In genomic region chr11:77985541-77986065, GRCm38 (mm10) we compare ENCODE assay signal across 8 mouse cellular contexts. TPM values are rescaled to one million over a fixed set of nuclear protein-coding genes. Genes with fewer than 3 reads are reported as not detected.
A peak's percentile ranks its signal among the peaks of the same experiment; 100 is the strongest.
DNase-seq lines count a peak whose midpoint lies in the region; ATAC-seq and TF ChIP-seq lines count a peak whose summit lies in the region.

No protein-coding gene starts in this region.

- H3K27ac ChIP-seq in kidney, postnatal 0 days: no peak overlapping the region
- peak overlapping the region; percentile 89 for H3K27ac ChIP-seq in embryonic facial prominence, embryonic 14.5 days (replicated peaks; ENCODE audit: low read depth, low read length)
- H3K27ac ChIP-seq in intestine, postnatal 0 days (ENCODE audit: low read depth, low read length): peak overlapping the region; percentile 93; the same call in 1 of the 2 replicates
- peak overlapping the region; percentile 96 for H3K27ac ChIP-seq in neural tube, embryonic 13.5 days (replicated peaks)

- H3K4me2 ChIP-seq in kidney, postnatal 0 days (ENCODE audit: low read length): peak overlapping the region; percentile 85
- peak overlapping the region; percentile 67 for H3K4me2 ChIP-seq in embryonic facial prominence, embryonic 14.5 days (ENCODE audit: low read depth, low read length)
- H3K4me2 ChIP-seq in intestine, postnatal 0 days (replicated peaks; ENCODE audit: low read depth): peak overlapping the region; percentile 92
- peak overlapping the region; percentile 95 for H3K4me2 ChIP-seq in neural tube, embryonic 13.5 days

- H3K36me3 ChIP-seq in kidney, postnatal 0 days (ENCODE audit: insufficient read depth, low read length): peaks cover 18% of the 10 kb centered on the region; the same call in 1 of the 2 replicates
- peaks cover 45% of the 10 kb centered on the region for H3K36me3 ChIP-seq in embryonic facial prominence, embryonic 14.5 days (ENCODE audit: control insufficient read depth, insufficient read depth, low read length)
- peaks cover 4% of the 10 kb centered on the region; the same call in 1 of the 2 replicates for H3K36me3 ChIP-seq in intestine, postnatal 0 days (ENCODE audit: control insufficient read depth, insufficient read depth)
- H3K36me3 ChIP-seq in neural tube, embryonic 13.5 days: peaks cover 31% of the 10 kb centered on the region

- 69% methylated on average over 3 of the region's 3 CpGs for WGBS in kidney, postnatal 0 days
- 69% methylated on average over 3 of the region's 3 CpGs for WGBS in embryonic facial prominence, embryonic 14.5 days
- WGBS in intestine, postnatal 0 days: 72% methylated on average over 3 of the region's 3 CpGs
- WGBS in neural tube, embryonic 13.5 days: 90% methylated on average over 3 of the region's 3 CpGs

- H3K27me3 ChIP-seq in kidney, postnatal 0 days (ENCODE audit: insufficient read depth, low read length): no peaks in the 10 kb centered on the region
- H3K27me3 ChIP-seq in embryonic facial prominence, embryonic 14.5 days (replicated peaks; ENCODE audit: control insufficient read depth, insufficient read depth, low read length): no peaks in the 10 kb centered on the region
- no peaks in the 10 kb centered on the region for H3K27me3 ChIP-seq in intestine, postnatal 0 days (replicated peaks; ENCODE audit: control insufficient read depth, insufficient read depth, low read length)
- no peaks in the 10 kb centered on the region for H3K27me3 ChIP-seq in neural tube, embryonic 13.5 days

- H3K9ac ChIP-seq in kidney, postnatal 0 days (ENCODE audit: low read depth, low read length): no peak overlapping the region
- H3K9ac ChIP-seq in embryonic facial prominence, embryonic 14.5 days (ENCODE audit: low read depth, low read length): peak overlapping the region; percentile 89
- H3K9ac ChIP-seq in intestine, postnatal 0 days (ENCODE audit: low read depth, low read length): peak overlapping the region; percentile 92; the same call in 1 of the 2 replicates
- peak overlapping the region; percentile 97 for H3K9ac ChIP-seq in neural tube, embryonic 13.5 days

- no peaks in the 10 kb centered on the region for H3K9me3 ChIP-seq in kidney, postnatal 0 days (replicated peaks; ENCODE audit: low read length)
- H3K9me3 ChIP-seq in embryonic facial prominence, embryonic 14.5 days (ENCODE audit: control insufficient read depth, low read length): no peaks in the 10 kb centered on the region
- no peaks in the 10 kb centered on the region for H3K9me3 ChIP-seq in intestine, postnatal 0 days (ENCODE audit: control insufficient read depth)
- no peaks in the 10 kb centered on the region for H3K9me3 ChIP-seq in neural tube, embryonic 13.5 days

- peak overlapping the region; percentile 89; the same call in 1 of the 2 replicates for H3K4me3 ChIP-seq in kidney, postnatal 0 days (replicated peaks; ENCODE audit: low read depth, low read length)
- peak overlapping the region; percentile 85 for H3K4me3 ChIP-seq in embryonic facial prominence, embryonic 14.5 days (ENCODE audit: low read depth, low read length)
- peak overlapping the region; percentile 97 for H3K4me3 ChIP-seq in intestine, postnatal 0 days (ENCODE audit: low read depth, low read length)
- H3K4me3 ChIP-seq in neural tube, embryonic 13.5 days: peak overlapping the region; percentile 99

- no peaks in the 10 kb centered on the region for H3K4me1 ChIP-seq in kidney, postnatal 0 days (replicated peaks; ENCODE audit: insufficient read depth, low read length)
- peaks cover 9% of the 10 kb centered on the region; the same call in 1 of the 2 replicates for H3K4me1 ChIP-seq in embryonic facial prominence, embryonic 14.5 days (ENCODE audit: control insufficient read depth, insufficient read depth, low read length)
- peaks cover 5% of the 10 kb centered on the region for H3K4me1 ChIP-seq in intestine, postnatal 0 days (replicated peaks; ENCODE audit: control insufficient read depth, insufficient read depth, low read length)
- H3K4me1 ChIP-seq in neural tube, embryonic 13.5 days (replicated peaks): peaks cover 30% of the 10 kb centered on the region

- DNase-seq in kidney, postnatal 0 days (ENCODE audit: low spot score): peak; percentile 15
- no peak for DNase-seq in kidney, adult 18-20 months
- no peak for DNase-seq in embryonic facial prominence, embryonic 14.5 days (ENCODE audit: low spot score)
- DNase-seq in ovary, postnatal 36 days (ENCODE audit: low spot score): no peak
- DNase-seq in layer of hippocampus, postnatal 14 days (ENCODE audit: low spot score in 2 of 2): no peak

- no peak for TF ChIP-seq CTCF in kidney, postnatal 0 days (IDR thresholded peaks at IDR 0.05; ENCODE audit: low read depth)
- TF ChIP-seq CTCF in intestine, postnatal 0 days (IDR thresholded peaks at IDR 0.05; ENCODE audit: low read depth): no peak

- ATAC-seq in kidney, postnatal 0 days (replicated peaks; ENCODE audit: low FRiP score, low read depth): no peak
- no peak for ATAC-seq in embryonic facial prominence, embryonic 14.5 days (ENCODE audit: low read depth)
- no peak for ATAC-seq in intestine, postnatal 0 days
- no peak for ATAC-seq in neural tube, embryonic 13.5 days (ENCODE audit: low read depth)
- no peak for ATAC-seq in frontal cortex, adult (ENCODE audit: low TSS enrichment)

RNA-seq across cellular contexts. Expression of gene Phf12, which starts 3.0 kb away (rescaled TPM):
- 9.3 and 11.1 TPM in 2 replicates for polyA plus RNA-seq in kidney, postnatal 0 days (2015; fragmentation: Nextera tagmentation; extraction: Ambion mirVana)
- polyA plus RNA-seq in embryonic facial prominence, embryonic 14.5 days (2014; fragmentation: Nextera tagmentation; extraction: Ambion mirVana): 15.0 and 17.0 TPM in 2 replicates
- polyA plus RNA-seq in intestine, postnatal 0 days (2015; fragmentation: Nextera tagmentation; extraction: Ambion mirVana): 7.2 and 8.4 TPM in 2 replicates
- polyA plus RNA-seq in neural tube, embryonic 13.5 days (2015; fragmentation: Nextera tagmentation; extraction: Ambion mirVana): 15.6 and 19.8 TPM in 2 replicates
- total RNA-seq in layer of hippocampus, postnatal 14 days (2021): 10 to 100 TPM; 43.9 to 52.6 TPM

RNA-seq across cellular contexts. Expression of gene Dhrs13, which starts 46.5 kb away (rescaled TPM):
- 13.6 and 15.2 TPM in 2 replicates for polyA plus RNA-seq in kidney, postnatal 0 days (2015; fragmentation: Nextera tagmentation; extraction: Ambion mirVana)
- 19.1 and 21.7 TPM in 2 replicates for polyA plus RNA-seq in embryonic facial prominence, embryonic 14.5 days (2014; fragmentation: Nextera tagmentation; extraction: Ambion mirVana)
- polyA plus RNA-seq in intestine, postnatal 0 days (2015; fragmentation: Nextera tagmentation; extraction: Ambion mirVana): 4.4 and 5.2 TPM in 2 replicates
- 32.7 and 40.0 TPM in 2 replicates for polyA plus RNA-seq in neural tube, embryonic 13.5 days (2015; fragmentation: Nextera tagmentation; extraction: Ambion mirVana)
- 10 to 100 TPM; 11.2 to 11.3 TPM for total RNA-seq in layer of hippocampus, postnatal 14 days (2021)

RNA-seq across cellular contexts. Expression of gene Flot2, which starts 52.1 kb away (rescaled TPM):
- 38.5 and 42.4 TPM in 2 replicates for polyA plus RNA-seq in kidney, postnatal 0 days (2015; fragmentation: Nextera tagmentation; extraction: Ambion mirVana)
- polyA plus RNA-seq in embryonic facial prominence, embryonic 14.5 days (2014; fragmentation: Nextera tagmentation; extraction: Ambion mirVana): 59.9 and 61.0 TPM in 2 replicates
- polyA plus RNA-seq in intestine, postnatal 0 days (2015; fragmentation: Nextera tagmentation; extraction: Ambion mirVana): 23.0 and 23.3 TPM in 2 replicates
- 98.0 and 104 TPM in 2 replicates for polyA plus RNA-seq in neural tube, embryonic 13.5 days (2015; fragmentation: Nextera tagmentation; extraction: Ambion mirVana)
- 100 to 1,000 TPM; 109 to 122 TPM for total RNA-seq in layer of hippocampus, postnatal 14 days (2021)

RNA-seq across cellular contexts. Expression of gene Sez6, which starts 55.0 kb away (rescaled TPM):
- polyA plus RNA-seq in kidney, postnatal 0 days (2015; fragmentation: Nextera tagmentation; extraction: Ambion mirVana): 0.17 TPM in 1 of 2 replicates, not detected in the other
- polyA plus RNA-seq in embryonic facial prominence, embryonic 14.5 days (2014; fragmentation: Nextera tagmentation; extraction: Ambion mirVana): 1.4 and 1.8 TPM in 2 replicates
- 0.77 and 0.80 TPM in 2 replicates for polyA plus RNA-seq in intestine, postnatal 0 days (2015; fragmentation: Nextera tagmentation; extraction: Ambion mirVana)
- 95.2 and 104 TPM in 2 replicates for polyA plus RNA-seq in neural tube, embryonic 13.5 days (2015; fragmentation: Nextera tagmentation; extraction: Ambion mirVana)
- 100 to 1,000 TPM; 162 to 163 TPM for total RNA-seq in layer of hippocampus, postnatal 14 days (2021)
